Mouse (Mus musculus) MEL (cell line): ENCODE measurements around the gene Cep295nl. TPM values are rescaled to one million over a fixed set of nuclear protein-coding genes. Genes with fewer than 3 reads are reported as not detected.

Experiments
- DNase-seq: peaks from one replicate; pipeline ENCODE4 v3.0.0; 2011; ENCODE audit warnings: low read depth, low spot score
- H3K27ac ChIP-seq: 2 replicates; pipeline ENCODE4 v1.5.1; 2012; ENCODE audit warnings: low read depth, mild to moderate bottlenecking, control low read depth, low read length, moderate library complexity; ENCODE audit not compliant: control insufficient read depth
- H3K27me3 ChIP-seq, 2 experiments: fragments of 150-350 bp in 1 of 2; sonication (generic) in 1 of 2; 2 replicates each; pipeline ENCODE4 v1.6.1; 2012; ENCODE audit warnings: low read length in 2 of 2, mild to moderate bottlenecking in 2 of 2, improper control_type of control experiment in 1 of 2, moderate library complexity in 1 of 2; ENCODE audit not compliant: insufficient read depth in 2 of 2, control insufficient read depth in 1 of 2
- H3K36me3 ChIP-seq, 2 experiments: 2 replicates each; pipeline ENCODE4 v1.6.1; 2012 to 2014; ENCODE audit warnings: low read length in 2 of 2, improper control_type of control experiment in 1 of 2, inconsistent platforms in 1 of 2, mild to moderate bottlenecking in 1 of 2; ENCODE audit not compliant: insufficient read depth in 2 of 2, control insufficient read depth in 1 of 2
- H3K4me1 ChIP-seq, 2 experiments: fragments of 150-350 bp in 1 of 2; sonication (generic) in 1 of 2; 2 replicates each; pipeline ENCODE4 v1.6.1; 2012; ENCODE audit warnings: low read length in 2 of 2, improper control_type of control experiment in 1 of 2, mild to moderate bottlenecking in 1 of 2; ENCODE audit not compliant: insufficient read depth in 2 of 2, control insufficient read depth in 1 of 2
- H3K4me3 ChIP-seq, 2 experiments: fragments of 150-350 bp in 1 of 2; sonication (generic) in 1 of 2; 2 replicates each; pipeline ENCODE4 v1.5.1; 2012; ENCODE audit warnings: low read depth in 2 of 2, low read length in 2 of 2, mild to moderate bottlenecking in 2 of 2, moderate library complexity in 2 of 2, control low read depth in 1 of 2, improper control_type of control experiment in 1 of 2; ENCODE audit not compliant: control insufficient read depth in 1 of 2, insufficient read depth in 1 of 2
- H3K79me2 ChIP-seq: 2 replicates; pipeline ENCODE4 v1.6.1; 2012; ENCODE audit warnings: mild to moderate bottlenecking, low read length, moderate library complexity; ENCODE audit not compliant: control insufficient read depth, poor library complexity, insufficient read depth
- H3K9ac ChIP-seq: 2 replicates; pipeline ENCODE4 v1.6.1; 2012; ENCODE audit warnings: low read depth, mild to moderate bottlenecking, control low read depth, low read length, moderate library complexity; ENCODE audit not compliant: control insufficient read depth, poor library complexity, severe bottlenecking
- H3K9me3 ChIP-seq: fragments of 150-350 bp; sonication (generic); replicated peaks from 2 replicates; pipeline ENCODE4 v1.6.1; 2012; ENCODE audit warnings: mild to moderate bottlenecking, low read length, improper control_type of control experiment, moderate library complexity; ENCODE audit not compliant: insufficient read depth
- CHD1 ChIP-seq: IDR thresholded peaks from 2 replicates; pipeline ENCODE4 v1.6.1; 2012; ENCODE audit warnings: low read depth, mild to moderate bottlenecking, inconsistent platforms, low read length, improper control_type of control experiment
- CTCF ChIP-seq, 3 experiments: IDR thresholded peaks in 2 of 3; conservative IDR thresholded peaks in 1 of 3; 2 replicates each; pipeline ENCODE4 v1.5.1; 2011 to 2012; ENCODE audit warnings: low read length in 3 of 3, low read depth in 2 of 3, mild to moderate bottlenecking in 2 of 3, improper control_type of control experiment in 1 of 3, inconsistent platforms in 1 of 3, mixed read lengths in 1 of 3, moderate library complexity in 1 of 3; ENCODE audit not compliant: control insufficient read depth in 1 of 3, insufficient read depth in 1 of 3, poor library complexity in 1 of 3, severe bottlenecking in 1 of 3
- E2F4 ChIP-seq: IDR thresholded peaks from 2 replicates; pipeline ENCODE4 v1.6.1; 2011; ENCODE audit warnings: low read depth, low read length, improper control_type of control experiment, borderline replicate concordance
- ELF1 ChIP-seq: IDR thresholded peaks from 2 replicates; pipeline ENCODE4 v1.6.1; 2014; ENCODE audit warnings: low read depth, mild to moderate bottlenecking, inconsistent platforms, low read length, improper control_type of control experiment, moderate library complexity
- EP300 ChIP-seq, 2 experiments: IDR thresholded peaks; 2 replicates each; pipeline ENCODE4 v1.6.1; 2011; ENCODE audit warnings: improper control_type of control experiment in 2 of 2, low read length in 2 of 2, low read depth in 1 of 2, mild to moderate bottlenecking in 1 of 2
- MAX ChIP-seq: IDR thresholded peaks from 2 replicates; pipeline ENCODE4 v1.6.1; 2011; ENCODE audit warnings: low read length, improper control_type of control experiment
- MEF2A ChIP-seq: IDR thresholded peaks from 2 replicates; pipeline ENCODE4 v1.6.1; 2014; ENCODE audit warnings: low read depth, mild to moderate bottlenecking, inconsistent platforms, low read length, improper control_type of control experiment; ENCODE audit not compliant: poor library complexity, insufficient replicate concordance, severe bottlenecking; ENCODE audit errors: extremely low read depth
- NELFE ChIP-seq: IDR thresholded peaks from 2 replicates; pipeline ENCODE4 v1.6.1; 2011; ENCODE audit warnings: low read depth, low read length, improper control_type of control experiment
- POLR2AphosphoS2 ChIP-seq: IDR thresholded peaks from 2 replicates; pipeline ENCODE4 v1.6.1; 2011; ENCODE audit warnings: low read length, improper control_type of control experiment
- RCOR1 ChIP-seq: IDR thresholded peaks from 2 replicates; pipeline ENCODE4 v1.6.1; 2012; ENCODE audit warnings: low read depth, mild to moderate bottlenecking, inconsistent platforms, low read length, improper control_type of control experiment
- SIN3A ChIP-seq: IDR thresholded peaks from 2 replicates; pipeline ENCODE4 v1.6.1; 2012; ENCODE audit warnings: low read length, improper control_type of control experiment, inconsistent platforms
- SMC3 ChIP-seq: IDR thresholded peaks from 2 replicates; pipeline ENCODE4 v1.6.1; 2011; ENCODE audit warnings: low read depth, low read length, improper control_type of control experiment
- TCF12 ChIP-seq: IDR thresholded peaks from 2 replicates; pipeline ENCODE4 v1.6.1; 2014; ENCODE audit warnings: low read depth, mild to moderate bottlenecking, inconsistent platforms, low read length, improper control_type of control experiment, moderate library complexity
- USF1 ChIP-seq: IDR thresholded peaks from 2 replicates; pipeline ENCODE4 v1.6.1; 2014; ENCODE audit warnings: low read depth, mild to moderate bottlenecking, inconsistent platforms, low read length, improper control_type of control experiment, moderate library complexity
- ZKSCAN1 ChIP-seq: IDR thresholded peaks from 2 replicates; pipeline ENCODE4 v1.6.1; 2012; ENCODE audit warnings: low read depth, mild to moderate bottlenecking, inconsistent platforms, low read length, improper control_type of control experiment, moderate library complexity
- ZMIZ1 ChIP-seq: IDR thresholded peaks from 2 replicates; pipeline ENCODE4 v1.6.1; 2012; ENCODE audit warnings: low read depth, mild to moderate bottlenecking, inconsistent platforms, low read length, improper control_type of control experiment, moderate library complexity
- ZNF384 ChIP-seq: IDR thresholded peaks from 2 replicates; pipeline ENCODE4 v1.6.1; 2012; ENCODE audit warnings: low read depth, mild to moderate bottlenecking, inconsistent platforms, low read length, improper control_type of control experiment
- polyA plus RNA-seq, 2 experiments: library from polyadenylated mRNA; stranded (reverse) in 1 of 2; unstranded in 1 of 2; fragments of >175 nt in 1 of 2; fragments of >200 nt in 1 of 2; gene quantifications; 2 replicates each; pipeline versions ENCODE4 v1.2.1 to v1.2.4; 2012; ENCODE audit warnings: low replicate concordance in 2 of 2, low read depth in 1 of 2; ENCODE audit not compliant: insufficient read length in 2 of 2, insufficient read depth in 1 of 2, missing spikeins in 1 of 2
- total RNA-seq: library from RNA; depleted of rRNA; stranded (reverse); fragments of 300-350 nt; gene quantifications from 2 replicates; pipeline ENCODE4 v1.2.3, GENCODE M21; 2012

The Cep295nl gene
- total and polyA plus RNA-seq, 3 experiments: not detected

DNA sequence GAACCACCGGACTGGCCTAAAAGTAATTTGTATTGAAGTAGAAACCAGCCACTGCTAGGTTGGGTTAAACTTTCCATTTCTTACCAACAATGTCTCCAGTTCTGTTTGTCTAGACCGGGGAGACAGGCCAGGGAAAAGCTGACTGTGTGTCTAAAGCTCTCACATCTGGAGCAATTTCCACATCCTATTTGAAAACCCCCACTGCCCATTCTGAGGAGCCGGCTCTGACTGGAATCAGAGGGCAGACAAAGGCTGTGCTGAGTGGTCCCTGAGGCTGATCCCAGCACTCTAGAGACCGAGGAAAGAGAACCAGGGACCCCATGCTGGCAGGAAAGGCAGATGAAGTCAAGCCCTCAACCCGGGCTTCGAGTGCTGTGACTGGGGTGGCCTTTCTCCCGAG is 30.3 kb upstream of the Cep295nl start:
- H3K9ac ChIP-seq: no peak overlapping the region
- no peaks in the 10 kb centered on the region for H3K36me3 ChIP-seq
- H3K4me1 ChIP-seq: no peaks in the 10 kb centered on the region
- H3K9me3 ChIP-seq: no peaks in the 10 kb centered on the region
- no peaks in the 10 kb centered on the region for H3K79me2 ChIP-seq
- no peak overlapping the region for H3K4me3 ChIP-seq
- no peak overlapping the region for H3K27ac ChIP-seq
- no peak for DNase-seq
- no peak for TF ChIP-seq SIN3A
- no peak for TF ChIP-seq TCF12
- TF ChIP-seq EP300 (IDR thresholded peaks at IDR 0.05; ENCODE audit: low read depth in 1 of 2, low read length in 2 of 2): no peak
- TF ChIP-seq MAX: no peak
- no peak for TF ChIP-seq ZNF384
- no peak for TF ChIP-seq RCOR1
- TF ChIP-seq USF1: no peak
- TF ChIP-seq E2F4: no peak
- TF ChIP-seq NELFE: no peak
- TF ChIP-seq MEF2A: no peak
- TF ChIP-seq ZMIZ1: no peak
- TF ChIP-seq ZKSCAN1: no peak
- no peak for TF ChIP-seq ELF1
- peaks cover 0 to 5% of the 10 kb centered on the region in 2 experiments; a peak in 2 of 4 replicates for H3K27me3 ChIP-seq

DNA sequence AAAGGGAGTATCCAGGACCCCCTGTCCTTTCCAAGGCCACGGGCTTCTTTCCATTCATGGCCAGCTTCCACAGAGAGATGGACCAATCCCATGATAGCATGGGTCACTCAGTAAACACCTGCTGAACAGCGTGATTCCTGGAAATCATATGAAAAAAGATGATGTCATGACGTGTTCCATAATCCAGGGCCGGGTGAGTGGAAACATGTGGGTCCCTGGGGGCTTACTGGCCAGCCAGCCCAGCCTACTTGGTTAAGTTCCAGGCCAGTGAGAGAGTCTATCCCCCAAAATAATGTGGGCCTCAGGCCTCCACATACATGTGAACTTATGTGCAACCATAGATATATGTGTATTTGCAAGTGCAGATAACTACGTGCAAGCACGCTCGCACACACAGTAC is 29.6 kb upstream of the Cep295nl start:
- no peak overlapping the region for H3K27ac ChIP-seq
- H3K9me3 ChIP-seq: no peaks in the 10 kb centered on the region
- no peak for TF ChIP-seq CTCF (IDR thresholded peaks at IDR 0.05 in 2 of 3, conservative IDR thresholded peaks at IDR 0.05 in 1 of 3; ENCODE audit: control insufficient read depth in 1 of 3, insufficient read depth in 1 of 3, low read depth in 2 of 3, low read length in 3 of 3, poor library complexity in 1 of 3, severe bottlenecking in 1 of 3)
- no peak for TF ChIP-seq EP300 (IDR thresholded peaks at IDR 0.05; ENCODE audit: low read depth in 1 of 2, low read length in 2 of 2)
- no peak for TF ChIP-seq POLR2AphosphoS2
- no peak for TF ChIP-seq CHD1
- H3K4me1 ChIP-seq: no peaks in the 10 kb centered on the region
- no peak overlapping the region for H3K9ac ChIP-seq
- H3K79me2 ChIP-seq: no peaks in the 10 kb centered on the region
- H3K36me3 ChIP-seq: no peaks in the 10 kb centered on the region
- H3K4me3 ChIP-seq: no peak overlapping the region
- H3K27me3 ChIP-seq: peaks cover 0 to 4% of the 10 kb centered on the region in 2 experiments; a peak in 2 of 4 replicates
- no peak for DNase-seq

DNA sequence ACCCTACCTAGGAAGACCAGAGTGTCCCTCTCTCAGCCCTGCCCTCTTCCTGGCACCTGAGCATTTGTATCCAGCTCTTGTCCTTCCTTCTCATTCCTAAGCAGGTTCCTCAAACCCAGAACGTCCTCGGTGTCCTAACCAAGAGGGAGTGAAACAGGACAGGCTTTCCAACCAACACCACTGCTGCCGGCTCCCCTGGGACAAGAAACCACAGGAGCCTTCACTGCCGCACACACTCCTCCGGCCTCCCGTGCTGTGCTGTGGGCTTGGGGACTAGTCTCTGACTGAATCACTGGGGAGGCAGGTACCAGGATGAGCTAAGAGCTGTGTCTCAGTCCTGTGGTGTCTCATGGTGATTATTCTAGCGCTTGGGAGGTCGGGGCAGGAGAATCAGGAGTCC is 27.4 kb upstream of the Cep295nl start:
- H3K9me3 ChIP-seq: no peaks in the 10 kb centered on the region
- no peak for TF ChIP-seq SMC3
- H3K4me1 ChIP-seq: no peaks in the 10 kb centered on the region
- H3K4me3 ChIP-seq: no peak overlapping the region
- peaks cover 0 to 5% of the 10 kb centered on the region in 2 experiments; a peak in 2 of 4 replicates for H3K27me3 ChIP-seq
- DNase-seq: no peak
- no peaks in the 10 kb centered on the region for H3K79me2 ChIP-seq
- no peaks in the 10 kb centered on the region for H3K36me3 ChIP-seq
- no peak overlapping the region for H3K9ac ChIP-seq
- H3K27ac ChIP-seq: no peak overlapping the region
